10 mouse cellular contexts compared by ENCODE assay signal in genomic region chr19:55103081-55103830, GRCm38 (mm10). TPM values are rescaled to one million over a fixed set of nuclear protein-coding genes. Genes with fewer than 3 reads are reported as not detected.
DNase-seq lines count a peak whose midpoint lies in the region; ATAC-seq and TF ChIP-seq lines count a peak whose summit lies in the region.
"Had no signal": no experiment of that assay in that cellular context is flagged by ENCODE, and none has a peak within 500 bp of the region (broad histone marks: within the 10 kb centered on the region; RNA-seq: fewer than 3 reads in every experiment).

No protein-coding gene starts in this region.

- H3K36me3 ChIP-seq in stomach, postnatal 0 days (ENCODE audit: control insufficient read depth, insufficient read depth, low read length): no peaks in the 10 kb centered on the region

- peak; percentile 38 for ATAC-seq in frontal cortex, adult (ENCODE audit: low TSS enrichment)
- ATAC-seq in stomach, postnatal 0 days (ENCODE audit: low FRiP score, low TSS enrichment): no peak
- ATAC-seq in erythroid progenitor cell, adult 5-6 weeks (replicated peaks; ENCODE audit: low FRiP score, poor library complexity, severe bottlenecking): no peak

- no peak for TF ChIP-seq CTCF in stomach, postnatal 0 days (IDR thresholded peaks at IDR 0.05; ENCODE audit: low read depth)

- H3K27ac ChIP-seq in stomach, postnatal 0 days (replicated peaks): peak overlapping the region; percentile 78

- peak overlapping the region; percentile 31 for H3K4me2 ChIP-seq in stomach, postnatal 0 days (replicated peaks; ENCODE audit: low read depth)

- peak overlapping the region; percentile 27 for H3K9ac ChIP-seq in stomach, postnatal 0 days (ENCODE audit: low read length)

- H3K27me3 ChIP-seq in stomach, postnatal 0 days (ENCODE audit: control insufficient read depth, insufficient read depth, low read length): no peaks in the 10 kb centered on the region

- DNase-seq in frontal cortex, postnatal 14 days (ENCODE audit: low spot score in 2 of 2): no peak
- peak; percentile 94 for DNase-seq in adipocyte (ENCODE audit: low spot score)
- DNase-seq in gastrocnemius, postnatal 25 days: peak; percentile 75
- peak; percentile 81 to 87 for DNase-seq in kidney, postnatal 25 days
- peak; percentile 81 for DNase-seq in lung, postnatal 36 days
- DNase-seq in stomach, postnatal 0 days (ENCODE audit: low spot score): no peak

- H3K4me1 ChIP-seq in stomach, postnatal 0 days (replicated peaks; ENCODE audit: control insufficient read depth, insufficient read depth): 0 out of 2 replicates have a peak, but pooled peaks cover 3% of the 10 kb centered on the region

- TF ChIP-seq EP300 in stomach, postnatal 0 days (optimal IDR thresholded peaks at IDR 0.05): no peak

- WGBS in stomach, postnatal 0 days: 40% methylated on average over 11 of the region's 11 CpGs

- no peak overlapping the region for H3K4me3 ChIP-seq in stomach, postnatal 0 days (ENCODE audit: low read depth, low read length)
- H3K4me3 ChIP-seq: erythroblast, embryonic 14.5 days; megakaryocyte, embryonic 14.5 days had no signal

- no peaks in the 10 kb centered on the region for H3K9me3 ChIP-seq in stomach, postnatal 0 days (ENCODE audit: control insufficient read depth, low read length)
- H3K9me3 ChIP-seq: megakaryocyte, embryonic 14.5 days had no signal

RNA-seq across cellular contexts. Expression of gene Gpam, which starts 23.8 kb away (rescaled TPM):
- total RNA-seq in gastrocnemius, postnatal 25 days (2021): 100 to 1,000 TPM in 1 of 2 experiments, 10 to 100 TPM in 1; 84.0 to 124 TPM
- 12.5 and 13.1 TPM in 2 replicates for polyA plus RNA-seq in stomach, postnatal 0 days (2015; fragmentation: Nextera tagmentation; extraction: Ambion mirVana)
- total RNA-seq in erythroid progenitor cell, adult 5-6 weeks (2015; ENCODE audit: low replicate concordance): 2.1 and 4.0 TPM in 2 replicates
- 3.9 and 4.2 TPM in 2 replicates for total RNA-seq in erythroid progenitor cell, adult 5-6 weeks (2017; ENCODE audit: low replicate concordance)

Comparison
In these comparisons a context has a peak if more than half of its experiments do, and no peak if none do; other contexts are left out.
1. DNase-seq: peak in adipocyte (single experiment), gastrocnemius, postnatal 25 days (single experiment), kidney, postnatal 25 days (2 of 2) and lung, postnatal 36 days (single experiment); none in frontal cortex, postnatal 14 days (0 of 2) and stomach, postnatal 0 days (single experiment).
2. RNA of gene Gpam, which starts 23.8 kb away (total RNA-seq): 84.0 to 124 TPM in gastrocnemius, postnatal 25 days; 2.1 to 4.2 TPM in erythroid progenitor cell, adult 5-6 weeks; every median in the first group is over 10 times any median in the second.